Mouse (Mus musculus) hindbrain, postnatal 0 days (tissue): ENCODE measurements around the gene Cntf. TPM values are rescaled to one million over a fixed set of nuclear protein-coding genes. Genes with fewer than 3 reads are reported as not detected.

Experiments
- ATAC-seq: fragments of 200-750 bp; cut with Nextera tagmentation; 2 replicates; pipeline ENCODE4 v1.8.0; 2017; ENCODE audit warnings: mild to moderate bottlenecking, moderate TSS enrichment, moderate library complexity
- DNase-seq: peaks from one replicate; pipeline ENCODE4 v3.0.0-alpha.2; 2015; ENCODE audit warnings: low spot score
- H3K27ac ChIP-seq: fragments of 300-500 bp; sonication (generic); 2 replicates; pipeline ENCODE4 v1.5.1; 2014; ENCODE audit warnings: mild to moderate bottlenecking
- H3K27me3 ChIP-seq: fragments of 300-500 bp; sonication (generic); 2 replicates; pipeline ENCODE4 v1.6.1; 2014; ENCODE audit warnings: low read length, mixed read lengths; ENCODE audit not compliant: insufficient read depth
- H3K36me3 ChIP-seq: fragments of 300-500 bp; sonication (generic); 2 replicates; pipeline ENCODE4 v1.6.1; 2014; ENCODE audit warnings: low read length, mixed read lengths; ENCODE audit not compliant: insufficient read depth
- H3K4me1 ChIP-seq: fragments of 300-500 bp; sonication (generic); 2 replicates; pipeline ENCODE4 v1.6.1; 2014; ENCODE audit warnings: antibody characterized with exemption, low read length, mixed read lengths; ENCODE audit not compliant: insufficient read depth
- H3K4me2 ChIP-seq: fragments of 300-500 bp; sonication (generic); 2 replicates; pipeline ENCODE4 v1.6.1; 2014; ENCODE audit warnings: low read depth, mild to moderate bottlenecking, low read length, moderate library complexity, mixed read lengths
- H3K4me3 ChIP-seq: fragments of 300-500 bp; sonication (generic); 2 replicates; pipeline ENCODE4 v1.5.1; 2014; ENCODE audit warnings: low read length
- H3K9ac ChIP-seq: fragments of 300-500 bp; sonication (generic); replicated peaks from 2 replicates; pipeline ENCODE4 v1.6.1; 2014; ENCODE audit warnings: mild to moderate bottlenecking, low read length, moderate library complexity, mixed read lengths
- H3K9me3 ChIP-seq: fragments of 300-500 bp; sonication (generic); 2 replicates; pipeline ENCODE4 v1.6.1; 2016; ENCODE audit warnings: low read length, mixed read lengths
- CTCF ChIP-seq: IDR thresholded peaks from 2 replicates; pipeline ENCODE4 v1.5.1; 2016; ENCODE audit warnings: antibody characterized with exemption, control low read depth, low read depth
- WGBS: fragments of 180-500 bp; shearing (Covaris S2); extraction: QIAGEN DNeasy Blood & Tissue Kit; methylation state at CpG from one replicate; pipeline ENCODE4 v1.1.7; 2014; 5-methylcytosine and 5-hydroxymethylcytosine counted together
- polyA plus RNA-seq: library from polyadenylated mRNA; unstranded; fragments of >200 nt; fragmentation: Nextera tagmentation; extraction: Ambion mirVana; gene quantifications from 2 replicates; pipeline ENCODE4 v1.2.1, GENCODE M21; 2015
- total RNA-seq: library from RNA; depleted of rRNA; stranded (reverse); fragments of >200 nt; gene quantifications from 2 replicates; pipeline ENCODE4 v1.2.3, GENCODE M21; 2014

Gene Cntf
- total and polyA plus RNA-seq, 2 experiments from 2014 or later, result 0.42 to 1.5 TPM

DNA sequence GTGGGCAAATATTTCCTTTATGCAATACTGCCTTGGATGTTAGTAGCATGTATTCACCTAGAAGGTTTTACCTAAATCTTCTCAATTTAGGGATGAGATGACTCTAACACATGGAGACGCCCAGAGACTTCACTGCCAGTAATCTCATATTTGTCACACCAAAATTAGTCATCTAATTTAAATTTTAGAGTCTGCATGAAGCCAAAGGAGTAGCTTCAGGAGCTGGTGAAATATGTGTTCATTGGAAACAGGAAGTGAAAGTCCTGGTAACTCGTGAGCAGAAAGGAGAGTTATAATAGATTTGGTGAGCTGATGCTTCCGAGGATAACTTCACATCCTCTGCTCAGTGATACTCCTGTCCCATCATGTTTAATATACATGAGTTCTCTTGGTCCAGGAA is 35.6 kb upstream of the Cntf start:
- no peak overlapping the region for H3K27ac ChIP-seq
- no peak overlapping the region for H3K4me2 ChIP-seq
- no peak for TF ChIP-seq CTCF
- no peak for DNase-seq
- WGBS, result 79% methylated on average over 3 of the region's 3 CpGs
- no peaks in the 10 kb centered on the region for H3K36me3 ChIP-seq
- H3K27me3 ChIP-seq, result no peaks in the 10 kb centered on the region
- no peaks in the 10 kb centered on the region for H3K9me3 ChIP-seq
- H3K4me1 ChIP-seq, result no peaks in the 10 kb centered on the region
- ATAC-seq, result no peak
- no peak overlapping the region for H3K9ac ChIP-seq
- H3K4me3 ChIP-seq, result no peak overlapping the region

DNA sequence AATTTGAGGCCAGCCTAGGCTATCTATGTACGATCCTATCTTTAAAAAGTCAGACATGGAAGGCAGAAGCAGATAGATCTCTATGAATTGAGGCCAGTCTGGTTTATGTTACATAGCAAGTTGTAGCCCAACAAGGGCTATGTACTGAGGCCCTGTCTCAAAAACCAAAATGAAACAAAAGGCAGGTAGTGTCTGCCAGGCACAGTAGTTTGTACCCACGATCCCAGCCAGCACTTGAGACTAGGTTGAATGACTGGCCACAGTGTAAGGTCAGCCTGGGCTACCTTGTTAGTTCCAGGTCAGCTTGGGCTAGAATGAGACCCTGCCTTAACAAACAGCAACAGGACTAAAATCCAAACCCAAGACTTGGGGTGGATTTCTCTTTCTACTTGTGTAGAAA is 35.2 kb upstream of the Cntf start:
- Histone ChIP-seq H3K27me3 (no peaks in the 10 kb centered on the region), H3K4me2 (no peak overlapping the region), H3K9ac (no peak overlapping the region), H3K4me1 (no peaks in the 10 kb centered on the region), H3K9me3 (no peaks in the 10 kb centered on the region), H3K27ac (no peak overlapping the region), H3K36me3 (no peaks in the 10 kb centered on the region), H3K4me3 (no peak overlapping the region)
- ATAC-seq (no peak), DNase-seq (no peak)
- 79% methylated on average over 2 of the region's 2 CpGs for whole genome bisulfite sequencing
- no peak for TF ChIP-seq CTCF

DNA sequence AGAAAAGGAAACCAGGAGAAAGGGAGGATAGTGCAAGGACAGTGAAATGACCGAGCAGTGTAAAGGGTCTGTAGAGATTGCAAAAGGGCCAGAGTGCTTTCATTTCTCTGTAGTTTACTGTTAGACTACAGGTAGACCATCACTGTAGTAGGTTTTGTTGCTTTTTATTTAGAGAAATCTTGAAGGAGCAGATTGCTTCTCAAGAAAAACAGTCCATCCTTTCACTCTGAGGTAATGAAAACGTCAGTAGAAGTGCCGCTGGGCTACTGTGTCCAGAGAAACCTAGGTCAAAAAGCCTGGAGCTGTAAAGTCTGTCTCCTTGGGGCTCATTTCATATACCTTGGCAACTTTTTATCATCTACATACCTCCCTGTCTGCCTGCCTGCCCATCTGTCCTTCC is 33.6 kb upstream of the Cntf start:
- Histone ChIP-seq H3K9ac (no peak overlapping the region), H3K36me3 (no peaks in the 10 kb centered on the region), H3K4me2 (no peak overlapping the region), H3K4me1 (no peaks in the 10 kb centered on the region), H3K9me3 (no peaks in the 10 kb centered on the region), H3K27ac (no peak overlapping the region), H3K4me3 (no peak overlapping the region), H3K27me3 (no peaks in the 10 kb centered on the region)
- ATAC-seq, result no peak
- no peak for TF ChIP-seq CTCF
- no peak for DNase-seq
- 91% methylated on average over 3 of the region's 3 CpGs for WGBS

DNA sequence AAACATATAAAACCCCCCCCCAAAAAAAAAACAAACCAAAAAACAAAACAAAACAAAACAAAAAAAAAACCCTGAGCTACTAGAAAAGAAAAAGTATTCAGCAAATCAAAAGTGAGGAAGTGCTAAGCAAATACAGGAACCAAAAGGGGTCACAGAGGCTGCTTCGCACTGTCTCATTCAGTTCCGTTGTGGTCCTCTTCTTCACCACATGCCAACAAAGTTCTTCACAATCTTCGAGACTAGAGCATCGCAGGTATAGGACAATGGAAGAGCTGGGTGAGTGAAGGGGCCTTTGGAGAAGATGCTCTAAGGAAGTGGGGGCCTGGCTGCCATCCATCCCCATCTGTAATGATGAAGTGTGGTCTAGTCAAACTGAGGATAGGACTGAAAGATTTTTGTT is 33.0 kb upstream of the Cntf start:
- DNase-seq, result no peak
- Histone ChIP-seq H3K9ac (no peak overlapping the region), H3K4me2 (no peak overlapping the region), H3K36me3 (no peaks in the 10 kb centered on the region), H3K27ac (no peak overlapping the region), H3K9me3 (no peaks in the 10 kb centered on the region), H3K4me3 (no peak overlapping the region), H3K27me3 (no peaks in the 10 kb centered on the region), H3K4me1 (no peaks in the 10 kb centered on the region)
- WGBS, result 74% methylated on average over 4 of the region's 4 CpGs
- TF ChIP-seq CTCF, result no peak
- no peak for ATAC-seq

DNA sequence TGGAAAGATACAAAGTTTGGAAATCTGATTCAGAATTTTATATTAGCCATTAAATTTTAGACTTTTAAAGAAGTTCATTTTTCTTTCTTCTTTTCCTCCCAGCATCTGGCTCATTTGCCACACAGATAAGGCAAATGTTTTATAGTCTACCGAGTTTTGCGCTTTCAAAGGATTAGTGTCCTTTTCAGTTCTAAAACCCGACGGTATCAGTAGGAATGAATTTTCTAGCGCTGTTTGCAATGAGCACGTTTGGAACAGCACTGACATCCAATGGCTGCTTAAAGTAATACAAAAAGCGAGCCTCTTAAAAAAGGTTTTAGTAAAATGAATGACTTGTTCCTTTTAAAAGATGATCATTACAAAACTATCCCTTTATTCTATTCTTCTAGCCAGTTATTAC is 31.6 kb upstream of the Cntf start:
- DNase-seq, result peak; percentile 76
- Histone ChIP-seq H3K27ac (peak overlapping the region; percentile 100), H3K4me3 (peak overlapping the region; percentile 97), H3K27me3 (no peaks in the 10 kb centered on the region), H3K4me2 (peak overlapping the region; percentile 86), H3K36me3 (no peaks in the 10 kb centered on the region), H3K9me3 (no peaks in the 10 kb centered on the region), H3K4me1 (peaks cover 5% of the 10 kb centered on the region; the same call in 1 of the 2 replicates), H3K9ac (peak overlapping the region; percentile 99; the same call in 1 of the 2 replicates)
- under 1% methylated on average over 7 of the region's 7 CpGs for WGBS
- peak; percentile 61 for TF ChIP-seq CTCF
- no peak for ATAC-seq

DNA sequence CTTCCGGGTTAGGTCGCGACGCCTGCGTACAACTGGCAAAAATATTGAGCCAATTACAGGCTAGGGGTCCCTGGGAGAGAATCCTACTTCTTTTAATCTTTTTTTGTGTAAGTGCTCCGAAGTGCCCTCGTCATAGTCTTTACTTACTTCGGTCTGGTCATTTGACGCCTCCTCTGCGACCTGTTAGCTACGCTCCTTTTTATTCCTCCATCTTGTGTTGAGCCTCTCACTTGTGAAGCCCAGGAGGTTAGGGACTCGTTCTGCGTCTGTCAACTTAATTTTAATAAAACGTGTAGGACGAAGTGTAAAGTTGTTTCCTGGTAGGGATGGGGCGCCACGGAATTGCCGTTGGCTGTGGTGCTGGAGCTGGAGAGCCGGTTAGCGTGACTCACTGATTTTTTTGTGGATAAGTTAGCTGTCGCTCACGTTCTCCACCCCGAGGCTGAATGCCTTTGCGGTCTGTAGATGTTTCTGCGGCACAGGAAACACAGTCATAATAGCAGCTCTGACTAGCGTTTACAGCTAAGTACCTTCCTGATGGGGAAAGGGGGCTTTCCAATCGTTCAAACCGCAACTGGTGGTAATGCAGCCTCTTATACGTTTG is 31.0 kb upstream of the Cntf start:
- H3K4me3 ChIP-seq, result peak overlapping the region; percentile 97
- no peaks in the 10 kb centered on the region for H3K27me3 ChIP-seq
- 0% methylated on average over 29 of the region's 29 CpGs for WGBS
- no peak; the same call in 1 of the 2 replicates for TF ChIP-seq CTCF
- ATAC-seq (no peak), DNase-seq (peak; percentile 57)
- H3K9me3 ChIP-seq, result no peaks in the 10 kb centered on the region
- H3K27ac ChIP-seq, result peak overlapping the region; percentile 100
- peak overlapping the region; percentile 86 for H3K4me2 ChIP-seq
- no peaks in the 10 kb centered on the region for H3K36me3 ChIP-seq
- peaks cover 5% of the 10 kb centered on the region; the same call in 1 of the 2 replicates for H3K4me1 ChIP-seq
- peak overlapping the region; percentile 99 for H3K9ac ChIP-seq

DNA sequence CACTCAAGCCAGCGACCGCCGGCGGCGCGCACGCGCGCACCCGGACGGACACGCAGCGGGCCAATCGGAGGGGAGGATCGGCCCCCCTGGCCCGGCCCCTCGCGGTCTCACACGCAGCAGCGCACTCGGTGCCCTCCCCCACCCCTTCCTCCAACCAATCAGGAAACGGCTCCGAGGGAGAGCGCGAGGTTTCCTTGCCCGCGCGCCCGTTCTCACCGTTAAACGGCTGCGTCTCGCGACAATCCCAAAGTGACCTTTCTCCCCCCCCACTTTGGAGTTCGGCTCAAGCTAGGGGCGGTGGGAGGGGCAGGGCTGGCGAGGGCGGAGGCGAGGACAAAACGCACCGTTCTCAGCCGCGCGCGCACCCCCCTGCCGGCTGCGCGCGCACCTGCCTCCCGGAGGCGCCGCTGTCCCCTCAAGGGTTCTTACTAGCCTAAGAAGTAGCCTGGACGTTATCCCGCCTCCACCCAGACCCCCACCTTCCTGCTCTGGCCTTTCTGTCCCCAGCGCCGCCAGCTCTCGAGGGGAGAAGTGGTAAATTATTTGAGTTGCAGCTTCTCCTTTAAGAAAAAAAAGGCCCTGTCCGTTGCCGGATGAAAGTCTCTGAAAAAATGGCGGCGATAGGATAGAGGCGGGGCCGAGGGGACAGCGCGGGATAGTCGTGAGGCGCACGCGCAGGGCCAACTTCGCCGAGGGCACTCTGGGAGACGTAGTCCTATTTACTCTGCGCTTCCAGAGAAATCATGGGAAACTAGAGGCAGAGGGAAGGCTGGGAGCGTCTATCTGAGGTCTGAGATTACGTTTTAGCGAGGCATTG is 30.3 kb upstream of the Cntf start, which contains the start of the genes Zfp91 and Lpxn:
TSS of gene Zfp91 (minus strand) at position 616 of the 817 bp plus-strand sequence.
TSS of gene Lpxn (plus strand) at position 683 of the 817 bp plus-strand sequence.
- Histone ChIP-seq H3K27me3 (no peaks in the 10 kb centered on the region), H3K36me3 (no peaks in the 10 kb centered on the region), H3K4me1 (peaks cover 5% of the 10 kb centered on the region; the same call in 1 of the 2 replicates), H3K27ac (peak within 1 kb of the TSS; percentile 100), H3K4me2 (peak within 1 kb of the TSS; percentile 86), H3K4me3 (peak within 1 kb of the TSS; percentile 97), H3K9ac (peak within 1 kb of the TSS; percentile 99), H3K9me3 (no peaks in the 10 kb centered on the region)
- no peak for TF ChIP-seq CTCF
- ATAC-seq (peak; percentile 96), DNase-seq (peak; percentile 99)
- WGBS, result under 1% methylated on average over 58 of the region's 76 CpGs
